Mouse (Mus musculus): ENCODE measurements around the gene Add2.

GRCm38 (mm10) chr6:86101451-86101850 is 73.0 kb downstream of the Add2 start:
- TF ChIP-seq CTCF (IDR thresholded peaks at IDR 0.05; ENCODE audit: low read depth): no peak
- no peak for TF ChIP-seq EP300 (IDR thresholded peaks at IDR 0.05; ENCODE audit: low read depth)

Data from liver, postnatal 0 days (tissue).